Mouse (Mus musculus) MEL (cell line): Measurements from ENCODE around the gene Mr1. TPM values are rescaled to one million over a fixed set of nuclear protein-coding genes. Genes with fewer than 3 reads are reported as not detected.

ENCODE experiments used
- DNase-seq: peaks from one replicate; pipeline ENCODE4 v3.0.0; 2011; ENCODE audit warnings: low read depth, low spot score
- H3K27ac ChIP-seq: 2 replicates; pipeline ENCODE4 v1.5.1; 2012; ENCODE audit warnings: low read depth, mild to moderate bottlenecking, control low read depth, low read length, moderate library complexity; ENCODE audit not compliant: control insufficient read depth
- H3K27me3 ChIP-seq, 2 experiments: fragments of 150-350 bp in 1 of 2; sonication (generic) in 1 of 2; 2 replicates each; pipeline ENCODE4 v1.6.1; 2012; ENCODE audit warnings: low read length in 2 of 2, mild to moderate bottlenecking in 2 of 2, improper control_type of control experiment in 1 of 2, moderate library complexity in 1 of 2; ENCODE audit not compliant: insufficient read depth in 2 of 2, control insufficient read depth in 1 of 2
- H3K36me3 ChIP-seq, 2 experiments: 2 replicates each; pipeline ENCODE4 v1.6.1; 2012 to 2014; ENCODE audit warnings: low read length in 2 of 2, improper control_type of control experiment in 1 of 2, inconsistent platforms in 1 of 2, mild to moderate bottlenecking in 1 of 2; ENCODE audit not compliant: insufficient read depth in 2 of 2, control insufficient read depth in 1 of 2
- H3K4me1 ChIP-seq, 2 experiments: fragments of 150-350 bp in 1 of 2; sonication (generic) in 1 of 2; 2 replicates each; pipeline ENCODE4 v1.6.1; 2012; ENCODE audit warnings: low read length in 2 of 2, improper control_type of control experiment in 1 of 2, mild to moderate bottlenecking in 1 of 2; ENCODE audit not compliant: insufficient read depth in 2 of 2, control insufficient read depth in 1 of 2
- H3K4me3 ChIP-seq, 2 experiments: fragments of 150-350 bp in 1 of 2; sonication (generic) in 1 of 2; 2 replicates each; pipeline ENCODE4 v1.5.1; 2012; ENCODE audit warnings: low read depth in 2 of 2, low read length in 2 of 2, mild to moderate bottlenecking in 2 of 2, moderate library complexity in 2 of 2, control low read depth in 1 of 2, improper control_type of control experiment in 1 of 2; ENCODE audit not compliant: control insufficient read depth in 1 of 2, insufficient read depth in 1 of 2
- H3K79me2 ChIP-seq: 2 replicates; pipeline ENCODE4 v1.6.1; 2012; ENCODE audit warnings: mild to moderate bottlenecking, low read length, moderate library complexity; ENCODE audit not compliant: control insufficient read depth, poor library complexity, insufficient read depth
- H3K9ac ChIP-seq: 2 replicates; pipeline ENCODE4 v1.6.1; 2012; ENCODE audit warnings: low read depth, mild to moderate bottlenecking, control low read depth, low read length, moderate library complexity; ENCODE audit not compliant: control insufficient read depth, poor library complexity, severe bottlenecking
- H3K9me3 ChIP-seq: fragments of 150-350 bp; sonication (generic); replicated peaks from 2 replicates; pipeline ENCODE4 v1.6.1; 2012; ENCODE audit warnings: mild to moderate bottlenecking, low read length, improper control_type of control experiment, moderate library complexity; ENCODE audit not compliant: insufficient read depth
- BHLHE40 ChIP-seq: IDR thresholded peaks from 2 replicates; pipeline ENCODE4 v1.6.1; 2012; ENCODE audit warnings: low read depth, mild to moderate bottlenecking, inconsistent platforms, low read length, improper control_type of control experiment, borderline replicate concordance
- CTCF ChIP-seq, 3 experiments: IDR thresholded peaks in 2 of 3; conservative IDR thresholded peaks in 1 of 3; 2 replicates each; pipeline ENCODE4 v1.5.1; 2011 to 2012; ENCODE audit warnings: low read length in 3 of 3, low read depth in 2 of 3, mild to moderate bottlenecking in 2 of 3, improper control_type of control experiment in 1 of 3, inconsistent platforms in 1 of 3, mixed read lengths in 1 of 3, moderate library complexity in 1 of 3; ENCODE audit not compliant: control insufficient read depth in 1 of 3, insufficient read depth in 1 of 3, poor library complexity in 1 of 3, severe bottlenecking in 1 of 3
- GABPA ChIP-seq: IDR thresholded peaks from 2 replicates; pipeline ENCODE4 v1.6.1; 2012; ENCODE audit warnings: low read depth, mild to moderate bottlenecking, inconsistent platforms, low read length, improper control_type of control experiment, moderate library complexity
- GATA1 ChIP-seq: IDR thresholded peaks from 2 replicates; pipeline ENCODE4 v1.6.1; 2011; ENCODE audit warnings: low read depth, low read length, improper control_type of control experiment
- HCFC1 ChIP-seq: IDR thresholded peaks from 2 replicates; pipeline ENCODE4 v1.6.1; 2012; ENCODE audit warnings: low read depth, mild to moderate bottlenecking, inconsistent platforms, low read length, improper control_type of control experiment, moderate library complexity
- JUND ChIP-seq: IDR thresholded peaks from 2 replicates; pipeline ENCODE4 v1.6.1; 2011; ENCODE audit warnings: low read depth, mild to moderate bottlenecking, improper control_type of control experiment, low read length
- KAT2A ChIP-seq: conservative IDR thresholded peaks from 2 replicates; pipeline ENCODE4 v1.6.1; 2012; ENCODE audit warnings: low read depth, low read length, improper control_type of control experiment, inconsistent platforms
- MAFK ChIP-seq: IDR thresholded peaks from 2 replicates; pipeline ENCODE4 v1.6.1; 2011; ENCODE audit warnings: low read depth, mild to moderate bottlenecking, low read length, improper control_type of control experiment, borderline replicate concordance
- MAX ChIP-seq: IDR thresholded peaks from 2 replicates; pipeline ENCODE4 v1.6.1; 2011; ENCODE audit warnings: low read length, improper control_type of control experiment
- MXI1 ChIP-seq: IDR thresholded peaks from 2 replicates; pipeline ENCODE4 v1.6.1; 2011; ENCODE audit warnings: mild to moderate bottlenecking, low read depth, low read length, improper control_type of control experiment
- NELFE ChIP-seq: IDR thresholded peaks from 2 replicates; pipeline ENCODE4 v1.6.1; 2011; ENCODE audit warnings: low read depth, low read length, improper control_type of control experiment
- POLR2A ChIP-seq, 2 experiments: IDR thresholded peaks; 2 replicates each; pipeline ENCODE4 v1.6.1; 2011 to 2012; ENCODE audit warnings: low read length in 2 of 2, mild to moderate bottlenecking in 2 of 2, control low read depth in 1 of 2, improper control_type of control experiment in 1 of 2, low read depth in 1 of 2, moderate library complexity in 1 of 2; ENCODE audit not compliant: control insufficient read depth in 1 of 2, insufficient read depth in 1 of 2, poor library complexity in 1 of 2
- POLR2AphosphoS5 ChIP-seq: IDR thresholded peaks from 2 replicates; pipeline ENCODE4 v1.6.1; 2012; ENCODE audit warnings: low read depth, borderline replicate concordance, mild to moderate bottlenecking, inconsistent platforms, low read length, moderate library complexity, mixed read lengths
- RAD21 ChIP-seq: IDR thresholded peaks from 2 replicates; pipeline ENCODE4 v1.6.1; 2011; ENCODE audit warnings: mild to moderate bottlenecking, low read depth, low read length, improper control_type of control experiment
- RCOR1 ChIP-seq: IDR thresholded peaks from 2 replicates; pipeline ENCODE4 v1.6.1; 2012; ENCODE audit warnings: low read depth, mild to moderate bottlenecking, inconsistent platforms, low read length, improper control_type of control experiment
- SIN3A ChIP-seq: IDR thresholded peaks from 2 replicates; pipeline ENCODE4 v1.6.1; 2012; ENCODE audit warnings: low read length, improper control_type of control experiment, inconsistent platforms
- TAL1 ChIP-seq: IDR thresholded peaks from 2 replicates; pipeline ENCODE4 v1.6.1; 2012; ENCODE audit warnings: mild to moderate bottlenecking, inconsistent platforms, low read length, moderate library complexity, mixed read lengths
- TBP ChIP-seq: IDR thresholded peaks from 2 replicates; pipeline ENCODE4 v1.8.0; 2011; ENCODE audit warnings: low read depth, low read length, improper control_type of control experiment
- TCF12 ChIP-seq: IDR thresholded peaks from 2 replicates; pipeline ENCODE4 v1.6.1; 2014; ENCODE audit warnings: low read depth, mild to moderate bottlenecking, inconsistent platforms, low read length, improper control_type of control experiment, moderate library complexity
- UBTF ChIP-seq: IDR thresholded peaks from 2 replicates; pipeline ENCODE4 v1.6.1; 2012; ENCODE audit warnings: low read depth, mild to moderate bottlenecking, inconsistent platforms, low read length, improper control_type of control experiment, moderate library complexity, borderline replicate concordance; ENCODE audit not compliant: insufficient read depth
- USF2 ChIP-seq, 2 experiments: IDR thresholded peaks; 2 replicates each; pipeline ENCODE4 v1.6.1; 2011 to 2012; ENCODE audit warnings: improper control_type of control experiment in 2 of 2, low read length in 2 of 2, borderline replicate concordance in 1 of 2, inconsistent platforms in 1 of 2, low read depth in 1 of 2, mild to moderate bottlenecking in 1 of 2; ENCODE audit not compliant: insufficient read depth in 1 of 2
- ZKSCAN1 ChIP-seq: IDR thresholded peaks from 2 replicates; pipeline ENCODE4 v1.6.1; 2012; ENCODE audit warnings: low read depth, mild to moderate bottlenecking, inconsistent platforms, low read length, improper control_type of control experiment, moderate library complexity
- ZNF384 ChIP-seq: IDR thresholded peaks from 2 replicates; pipeline ENCODE4 v1.6.1; 2012; ENCODE audit warnings: low read depth, mild to moderate bottlenecking, inconsistent platforms, low read length, improper control_type of control experiment
- polyA plus RNA-seq, 2 experiments: library from polyadenylated mRNA; stranded (reverse) in 1 of 2; unstranded in 1 of 2; fragments of >175 nt in 1 of 2; fragments of >200 nt in 1 of 2; gene quantifications; 2 replicates each; pipeline versions ENCODE4 v1.2.1 to v1.2.4; 2012; ENCODE audit warnings: low replicate concordance in 2 of 2, low read depth in 1 of 2; ENCODE audit not compliant: insufficient read length in 2 of 2, insufficient read depth in 1 of 2, missing spikeins in 1 of 2
- total RNA-seq: library from RNA; depleted of rRNA; stranded (reverse); fragments of 300-350 nt; gene quantifications from 2 replicates; pipeline ENCODE4 v1.2.3, GENCODE M21; 2012

The Mr1 gene
- total and polyA plus RNA-seq, 3 experiments: 2.0 to 3.9 TPM; not detected in 1

GRCm38 (mm10) chr1:155097931-155098485 is 48.6 kb downstream of the Mr1 start:
- Histone ChIP-seq H3K79me2 (peaks cover 18% of the 10 kb centered on the region), H3K27ac (peak overlapping the region; percentile 87), H3K27me3 (no peaks in the 10 kb centered on the region), H3K4me3 (peak overlapping the region; percentile 91 to 97), H3K4me1 (peaks cover 2 to 3% of the 10 kb centered on the region in 2 experiments; a peak in 3 of 4 replicates), H3K36me3 (peaks cover 0 to 15% of the 10 kb centered on the region in 2 experiments; a peak in 2 of 4 replicates), H3K9me3 (no peaks in the 10 kb centered on the region), H3K9ac (peak overlapping the region; percentile 93)
- 0 out of 2 replicates have a peak, but pooled peaks have one; percentile 21 for TF ChIP-seq MAX
- TF ChIP-seq UBTF: no peak
- 0 out of 2 replicates have a peak, but pooled peaks have one; percentile 21 for TF ChIP-seq HCFC1
- no peak for TF ChIP-seq JUND
- TF ChIP-seq RAD21: no peak; the same call in 1 of the 2 replicates
- no peak; the same call in 1 of the 2 replicates for TF ChIP-seq MXI1
- no peak for TF ChIP-seq ZNF384
- TF ChIP-seq POLR2AphosphoS5: no peak
- TF ChIP-seq RCOR1: no peak
- no peak for TF ChIP-seq ZKSCAN1
- no peak for TF ChIP-seq BHLHE40
- no peak for TF ChIP-seq TBP
- no peak for TF ChIP-seq USF2 (IDR thresholded peaks at IDR 0.05; ENCODE audit: borderline replicate concordance in 1 of 2, insufficient read depth in 1 of 2, low read depth in 1 of 2, low read length in 2 of 2)
- no peak for TF ChIP-seq TCF12
- no peak for TF ChIP-seq CTCF (IDR thresholded peaks at IDR 0.05 in 2 of 3, conservative IDR thresholded peaks at IDR 0.05 in 1 of 3; ENCODE audit: control insufficient read depth in 1 of 3, insufficient read depth in 1 of 3, low read depth in 2 of 3, low read length in 3 of 3, poor library complexity in 1 of 3, severe bottlenecking in 1 of 3)
- TF ChIP-seq GABPA: no peak
- TF ChIP-seq KAT2A: no peak
- TF ChIP-seq GATA1: no peak
- no peak for TF ChIP-seq TAL1
- TF ChIP-seq SIN3A: no peak; the same call in 1 of the 2 replicates
- 0 out of 2 replicates have a peak, but pooled peaks have one; percentile 7 for TF ChIP-seq NELFE
- TF ChIP-seq MAFK: no peak
- TF ChIP-seq POLR2A (IDR thresholded peaks at IDR 0.05; ENCODE audit: control insufficient read depth in 1 of 2, insufficient read depth in 1 of 2, low read depth in 1 of 2, low read length in 2 of 2, poor library complexity in 1 of 2): no peak
- peak; percentile 77 for DNase-seq
